Mouse (Mus musculus) ES-E14 (cell line): Measurements from ENCODE around the gene Rassf4. TPM values are rescaled to one million over a fixed set of nuclear protein-coding genes. Genes with fewer than 3 reads are reported as not detected.

Experiments
- DNase-seq: peaks from one replicate; pipeline ENCODE4 v3.0.0-alpha.2; 2013; ENCODE audit warnings: low read depth, low spot score
- H3K27ac ChIP-seq: 2 replicates; pipeline ENCODE4 v1.5.1; 2012; ENCODE audit warnings: low read depth, mild to moderate bottlenecking, low read length, moderate library complexity, mixed read lengths; ENCODE audit not compliant: poor library complexity, insufficient read depth, severe bottlenecking
- H3K36me3 ChIP-seq: 2 replicates; pipeline ENCODE4 v1.6.1; 2012; ENCODE audit warnings: mild to moderate bottlenecking, low read length, moderate library complexity, mixed read lengths; ENCODE audit not compliant: control insufficient read depth, poor library complexity, insufficient read depth, severe bottlenecking
- H3K4me1 ChIP-seq, 2 experiments: fragments of 150-350 bp in 1 of 2; sonication (generic) in 1 of 2; 2 replicates each; pipeline ENCODE4 v1.6.1; 2012; ENCODE audit warnings: low read length in 2 of 2, mild to moderate bottlenecking in 1 of 2, mixed read lengths in 1 of 2; ENCODE audit not compliant: control insufficient read depth in 2 of 2, insufficient read depth in 2 of 2, poor library complexity in 1 of 2
- H3K4me3 ChIP-seq, 2 experiments: fragments of 150-350 bp in 1 of 2; sonication (generic) in 1 of 2; 2 replicates each; pipeline ENCODE4 v1.5.1; 2012; ENCODE audit warnings: low read length in 2 of 2, low read depth in 1 of 2, mild to moderate bottlenecking in 1 of 2, mixed read lengths in 1 of 2; ENCODE audit not compliant: insufficient read depth in 1 of 2, poor library complexity in 1 of 2, severe bottlenecking in 1 of 2
- H3K9ac ChIP-seq: 2 replicates; pipeline ENCODE4 v1.6.1; 2012; ENCODE audit warnings: low read depth, mild to moderate bottlenecking, low read length, mixed read lengths; ENCODE audit not compliant: poor library complexity, insufficient read depth, severe bottlenecking
- H3K9me3 ChIP-seq: fragments of 150-350 bp; sonication (generic); 2 replicates; pipeline ENCODE4 v1.6.1; 2012; ENCODE audit warnings: low read depth, mild to moderate bottlenecking, low read length; ENCODE audit not compliant: control insufficient read depth, insufficient read depth
- CHD2 ChIP-seq: IDR thresholded peaks from 2 replicates; pipeline ENCODE4 v1.6.1; 2014; ENCODE audit warnings: mild to moderate bottlenecking, low read depth, low read length, inconsistent platforms
- HCFC1 ChIP-seq: IDR thresholded peaks from 2 replicates; pipeline ENCODE4 v1.6.1; 2012; ENCODE audit warnings: low read length, inconsistent platforms, borderline replicate concordance; ENCODE audit not compliant: insufficient read depth
- MAFK ChIP-seq: IDR thresholded peaks from 2 replicates; pipeline ENCODE4 v1.6.1; 2014; ENCODE audit warnings: mild to moderate bottlenecking, low read depth, low read length, inconsistent platforms; ENCODE audit not compliant: insufficient read depth
- ZC3H11A ChIP-seq: IDR thresholded peaks from 2 replicates; pipeline ENCODE4 v1.6.1; 2012; ENCODE audit warnings: low read depth, mild to moderate bottlenecking, inconsistent platforms, low read length, borderline replicate concordance
- ZNF384 ChIP-seq: IDR thresholded peaks from 2 replicates; pipeline ENCODE4 v1.6.1; 2012; ENCODE audit warnings: low read depth, low read length, inconsistent platforms
- in situ Hi-C, 2 experiments: fragments of 600-800 bp; cut with MboI; formaldehyde crosslinking; loops; one replicate each; pipeline ENCODE4 v1.15.1; 2025; ENCODE audit warnings: low sequenced_read_pairs in 2 of 2, inconsistent platforms in 1 of 2; ENCODE audit not compliant: unreplicated experiment in 2 of 2
- total RNA-seq: library from RNA; depleted of rRNA; stranded (reverse); fragments of 300-350 nt; gene quantifications from 2 replicates; pipeline ENCODE4 v1.2.3, GENCODE M21; 2012

Rassf4 gene
- total RNA-seq, 1 experiment, result 2.8 TPM

DNA sequence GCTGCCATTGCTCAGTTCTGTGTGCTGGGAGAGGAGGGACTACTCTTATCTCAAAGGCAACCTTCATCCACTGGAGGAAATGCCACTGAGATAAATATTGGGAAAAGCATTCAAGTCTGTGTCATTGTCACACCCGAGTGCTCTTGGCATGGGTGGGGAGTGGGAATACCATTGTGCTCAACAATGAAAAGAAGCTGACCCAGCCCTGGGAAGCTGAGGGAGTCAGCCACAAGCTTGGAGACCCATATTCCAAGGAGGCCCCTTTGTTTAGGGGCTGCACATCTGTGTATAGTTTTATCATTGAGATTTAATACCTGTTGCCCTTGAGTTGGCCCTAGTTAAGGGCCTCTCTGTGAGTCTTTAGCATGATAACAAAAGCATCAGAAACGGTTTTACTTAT lies 34.1 kb downstream of the Rassf4 start:
- TF ChIP-seq HCFC1 (no peak), CHD2 (no peak)
- Histone ChIP-seq H3K27ac (no peak overlapping the region), H3K4me3 (no peak overlapping the region), H3K9me3 (no peaks in the 10 kb centered on the region), H3K36me3 (no peaks in the 10 kb centered on the region), H3K9ac (no peak overlapping the region), H3K4me1 (peaks cover 2 to 3% of the 10 kb centered on the region in 2 experiments; a peak in 2 of 4 replicates)
- DNase-seq, result no peak
- in situ Hi-C loops, result no loop called here

DNA sequence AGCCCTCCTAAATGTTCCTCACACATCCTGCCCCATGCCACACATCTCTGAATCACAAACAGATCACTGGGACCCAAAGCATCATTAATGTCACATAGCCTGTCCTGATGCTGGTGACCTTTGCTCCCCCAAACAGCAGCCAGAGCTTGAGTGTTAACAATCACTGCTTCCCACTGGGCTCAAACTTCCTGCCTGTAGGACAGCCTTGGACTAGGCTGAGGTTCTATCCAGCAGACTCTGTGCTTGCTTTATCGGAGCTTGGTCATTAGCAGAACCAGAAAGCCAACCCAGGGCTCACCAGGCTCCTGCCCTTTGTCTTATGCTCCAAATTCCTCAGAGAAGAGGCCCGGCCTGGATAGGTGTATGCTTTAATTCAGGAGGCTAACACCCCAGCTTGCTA lies 34.9 kb downstream of the Rassf4 start:
- DNase-seq, result no peak
- in situ Hi-C loops, result no loop called here

GRCm38 (mm10) chr6:116637496-116637895 lies 36.3 kb downstream of the Rassf4 start:
- Histone ChIP-seq H3K4me3 (no peak overlapping the region), H3K27ac (no peak overlapping the region), H3K9ac (no peak overlapping the region), H3K9me3 (no peaks in the 10 kb centered on the region), H3K4me1 (peaks cover 0 to 3% of the 10 kb centered on the region in 2 experiments; a peak in 1 of 4 replicates), H3K36me3 (no peaks in the 10 kb centered on the region)
- in situ Hi-C loops, result no loop called here
- no peak for TF ChIP-seq HCFC1
- TF ChIP-seq CHD2, result no peak
- DNase-seq, result no peak

More for the DNA sequence above, 34.9 kb downstream of the Rassf4 start:
- Histone ChIP-seq H3K36me3 (no peaks in the 10 kb centered on the region), H3K27ac (no peak overlapping the region), H3K9me3 (no peaks in the 10 kb centered on the region), H3K9ac (no peak overlapping the region), H3K4me3 (no peak overlapping the region), H3K4me1 (peaks cover 2 to 3% of the 10 kb centered on the region in 2 experiments; a peak in 2 of 4 replicates)
- TF ChIP-seq MAFK (no peak), ZNF384 (no peak), ZC3H11A (no peak), CHD2 (no peak), HCFC1 (no peak)

- no peak for DNase-seq
- in situ Hi-C loops, result no loop called here
- no peak overlapping the region for H3K4me3 ChIP-seq
- no peak overlapping the region for H3K9ac ChIP-seq
- no peak for TF ChIP-seq ZNF384
- no peak for TF ChIP-seq ZC3H11A
- no peak for TF ChIP-seq CHD2
- no peak for TF ChIP-seq MAFK
- TF ChIP-seq HCFC1, result no peak
- H3K27ac ChIP-seq, result no peak overlapping the region
- H3K4me1 ChIP-seq, result peaks cover 0 to 3% of the 10 kb centered on the region in 2 experiments; a peak in 1 of 4 replicates
- no peaks in the 10 kb centered on the region for H3K9me3 ChIP-seq
- no peaks in the 10 kb centered on the region for H3K36me3 ChIP-seq
These were observed 37.0 kb downstream of the Rassf4 start for GRCm38 (mm10) chr6:116636581-116637235.
